Mouse (Mus musculus): ENCODE results near the gene Krt35. TPM values are rescaled to one million over a fixed set of nuclear protein-coding genes. Genes with fewer than 3 reads are reported as not detected.

Krt35 gene
- total RNA-seq, 1 experiment: not detected

GRCm38 (mm10) chr11:100055686-100056655, 40.1 kb downstream of the Krt35 start:
- no peak overlapping the region for H3K9ac ChIP-seq (ENCODE audit: insufficient read depth, low read depth, low read length, poor library complexity, severe bottlenecking)
- in situ Hi-C loops (cut with MboI; ENCODE audit: low sequenced_read_pairs in 2 of 2, unreplicated experiment in 2 of 2): no loop called here

GRCm38 (mm10) chr11:100050451-100050850, 45.6 kb downstream of the Krt35 start, which contains the start of gene Krt31:
Gene Krt31 (minus strand): TSS chr11:100050551.
- Histone ChIP-seq H3K27ac (ENCODE audit: insufficient read depth, low read depth, low read length, poor library complexity, severe bottlenecking) (no peak within 1 kb of the TSS), H3K36me3 (ENCODE audit: control insufficient read depth, insufficient read depth, low read length, poor library complexity, severe bottlenecking) (no peaks in the 10 kb centered on the region), H3K4me3 (ENCODE audit: insufficient read depth in 1 of 2, low read depth in 1 of 2, low read length in 2 of 2, poor library complexity in 1 of 2, severe bottlenecking in 1 of 2) (no peak within 1 kb of the TSS), H3K9ac (ENCODE audit: insufficient read depth, low read depth, low read length, poor library complexity, severe bottlenecking) (no peak within 1 kb of the TSS), H3K4me1 (ENCODE audit: control insufficient read depth in 2 of 2, insufficient read depth in 2 of 2, low read length in 2 of 2, poor library complexity in 1 of 2) (no peaks in the 10 kb centered on the region), H3K9me3 (ENCODE audit: control insufficient read depth, insufficient read depth, low read depth, low read length) (no peaks in the 10 kb centered on the region)
- in situ Hi-C loops (cut with MboI; ENCODE audit: low sequenced_read_pairs in 2 of 2, unreplicated experiment in 2 of 2): no loop called here
- DNase-seq (ENCODE audit: low read depth, low spot score): no peak
- no peak for TF ChIP-seq MAFK (IDR thresholded peaks at IDR 0.05; ENCODE audit: insufficient read depth, low read depth, low read length)
- no peak for TF ChIP-seq CHD2 (IDR thresholded peaks at IDR 0.05; ENCODE audit: low read depth, low read length)

More at GRCm38 (mm10) chr11:100055686-100056655, 40.1 kb downstream of the Krt35 start:
- TF ChIP-seq ZC3H11A (IDR thresholded peaks at IDR 0.05; ENCODE audit: borderline replicate concordance, low read depth, low read length) (no peak), ZNF384 (IDR thresholded peaks at IDR 0.05; ENCODE audit: low read depth, low read length) (no peak), HCFC1 (IDR thresholded peaks at IDR 0.05; ENCODE audit: borderline replicate concordance, insufficient read depth, low read length) (no peak), MAFK (IDR thresholded peaks at IDR 0.05; ENCODE audit: insufficient read depth, low read depth, low read length) (no peak), CHD2 (IDR thresholded peaks at IDR 0.05; ENCODE audit: low read depth, low read length) (no peak)
- Histone ChIP-seq H3K4me1 (ENCODE audit: control insufficient read depth in 2 of 2, insufficient read depth in 2 of 2, low read length in 2 of 2, poor library complexity in 1 of 2) (no peaks in the 10 kb centered on the region), H3K27ac (ENCODE audit: insufficient read depth, low read depth, low read length, poor library complexity, severe bottlenecking) (no peak overlapping the region), H3K36me3 (ENCODE audit: control insufficient read depth, insufficient read depth, low read length, poor library complexity, severe bottlenecking) (no peaks in the 10 kb centered on the region), H3K9me3 (ENCODE audit: control insufficient read depth, insufficient read depth, low read depth, low read length) (no peaks in the 10 kb centered on the region), H3K4me3 (ENCODE audit: insufficient read depth in 1 of 2, low read depth in 1 of 2, low read length in 2 of 2, poor library complexity in 1 of 2, severe bottlenecking in 1 of 2) (no peak overlapping the region)
- no peak for DNase-seq (ENCODE audit: low read depth, low spot score)

GRCm38 (mm10) chr11:100047193-100047592, 48.8 kb downstream of the Krt35 start:
- Histone ChIP-seq H3K4me3 (ENCODE audit: insufficient read depth in 1 of 2, low read depth in 1 of 2, low read length in 2 of 2, poor library complexity in 1 of 2, severe bottlenecking in 1 of 2) (no peak overlapping the region), H3K27ac (ENCODE audit: insufficient read depth, low read depth, low read length, poor library complexity, severe bottlenecking) (no peak overlapping the region), H3K9ac (ENCODE audit: insufficient read depth, low read depth, low read length, poor library complexity, severe bottlenecking) (no peak overlapping the region), H3K4me1 (ENCODE audit: control insufficient read depth in 2 of 2, insufficient read depth in 2 of 2, low read length in 2 of 2, poor library complexity in 1 of 2) (no peaks in the 10 kb centered on the region), H3K36me3 (ENCODE audit: control insufficient read depth, insufficient read depth, low read length, poor library complexity, severe bottlenecking) (no peaks in the 10 kb centered on the region), H3K9me3 (ENCODE audit: control insufficient read depth, insufficient read depth, low read depth, low read length) (no peaks in the 10 kb centered on the region)
- no peak for DNase-seq (ENCODE audit: low read depth, low spot score)
- in situ Hi-C loops (cut with MboI; ENCODE audit: low sequenced_read_pairs in 2 of 2, unreplicated experiment in 2 of 2): no loop called here
- TF ChIP-seq MAFK (IDR thresholded peaks at IDR 0.05; ENCODE audit: insufficient read depth, low read depth, low read length): no peak
- no peak for TF ChIP-seq ZNF384 (IDR thresholded peaks at IDR 0.05; ENCODE audit: low read depth, low read length)
- no peak for TF ChIP-seq ZC3H11A (IDR thresholded peaks at IDR 0.05; ENCODE audit: borderline replicate concordance, low read depth, low read length)

- H3K4me3 ChIP-seq (ENCODE audit: insufficient read depth in 1 of 2, low read depth in 1 of 2, low read length in 2 of 2, poor library complexity in 1 of 2, severe bottlenecking in 1 of 2): no peak overlapping the region
- no peaks in the 10 kb centered on the region for H3K9me3 ChIP-seq (ENCODE audit: control insufficient read depth, insufficient read depth, low read depth, low read length)
- DNase-seq (ENCODE audit: low read depth, low spot score): no peak
- no peaks in the 10 kb centered on the region for H3K36me3 ChIP-seq (ENCODE audit: control insufficient read depth, insufficient read depth, low read length, poor library complexity, severe bottlenecking)
- in situ Hi-C loops (cut with MboI; ENCODE audit: low sequenced_read_pairs in 2 of 2, unreplicated experiment in 2 of 2): no loop called here
- no peak for TF ChIP-seq CHD2 (IDR thresholded peaks at IDR 0.05; ENCODE audit: low read depth, low read length)
- no peak for TF ChIP-seq HCFC1 (IDR thresholded peaks at IDR 0.05; ENCODE audit: borderline replicate concordance, insufficient read depth, low read length)
- no peak for TF ChIP-seq MAFK (IDR thresholded peaks at IDR 0.05; ENCODE audit: insufficient read depth, low read depth, low read length)
- no peak for TF ChIP-seq ZNF384 (IDR thresholded peaks at IDR 0.05; ENCODE audit: low read depth, low read length)
- no peak for TF ChIP-seq ZC3H11A (IDR thresholded peaks at IDR 0.05; ENCODE audit: borderline replicate concordance, low read depth, low read length)
- no peak overlapping the region for H3K9ac ChIP-seq (ENCODE audit: insufficient read depth, low read depth, low read length, poor library complexity, severe bottlenecking)
- no peak overlapping the region for H3K27ac ChIP-seq (ENCODE audit: insufficient read depth, low read depth, low read length, poor library complexity, severe bottlenecking)
- no peaks in the 10 kb centered on the region for H3K4me1 ChIP-seq (ENCODE audit: control insufficient read depth in 2 of 2, insufficient read depth in 2 of 2, low read length in 2 of 2, poor library complexity in 1 of 2)
These were observed 49.7 kb downstream of the Krt35 start for GRCm38 (mm10) chr11:100046303-100046866.

Other genes with a start within 250 kb of the Krt35 start
- not detected in 2 replicates for gene Krtap4-16, start 244.6 kb downstream of the Krt35 start, total RNA-seq (2012; rRNA removed)
- gene Gm11568, start 238.3 kb downstream of the Krt35 start, total RNA-seq (2012; rRNA removed): not detected in 2 replicates
- gene Gm11559, start 231.8 kb downstream of the Krt35 start, total RNA-seq (2012; rRNA removed): not detected in 2 replicates
- gene Krtap9-1, start 222.9 kb downstream of the Krt35 start, total RNA-seq (2012; rRNA removed): not detected in 2 replicates
- gene Gm11567, start 217.1 kb downstream of the Krt35 start, total RNA-seq (2012; rRNA removed): not detected in 2 replicates
- not detected in 2 replicates for gene Krtap31-1, start 188.3 kb downstream of the Krt35 start, total RNA-seq (2012; rRNA removed)
- gene Gm11565, start 181.5 kb downstream of the Krt35 start, total RNA-seq (2012; rRNA removed): not detected in 2 replicates
- gene Krtap31-2, start 159.9 kb downstream of the Krt35 start, total RNA-seq (2012; rRNA removed): not detected in 2 replicates
- not detected in 2 replicates for gene Krtap9-5, start 147.8 kb downstream of the Krt35 start, total RNA-seq (2012; rRNA removed)
- not detected in 2 replicates for gene Krtap29-1, start 117.2 kb downstream of the Krt35 start, total RNA-seq (2012; rRNA removed)
- gene Krtap16-1, start 109.6 kb downstream of the Krt35 start, total RNA-seq (2012; rRNA removed): not detected in 2 replicates
- gene Krtap17-1, start 102.2 kb downstream of the Krt35 start, total RNA-seq (2012; rRNA removed): not detected in 2 replicates
- not detected in 2 replicates for gene Krt33a, start 80.0 kb downstream of the Krt35 start, total RNA-seq (2012; rRNA removed)
- not detected in 2 replicates for gene Krt33b, start 66.4 kb downstream of the Krt35 start, total RNA-seq (2012; rRNA removed)
- gene Krt34, start 54.7 kb downstream of the Krt35 start, total RNA-seq (2012; rRNA removed): not detected in 2 replicates
- not detected in 2 replicates for gene Krt31, start 45.7 kb downstream of the Krt35 start, total RNA-seq (2012; rRNA removed)
- gene Krt32, start 8.0 kb downstream of the Krt35 start, total RNA-seq (2012; rRNA removed): not detected in 2 replicates
- gene Krt36, start 9.4 kb upstream of the Krt35 start, total RNA-seq (2012; rRNA removed): 0.13 and 0.16 TPM in 2 replicates
- gene Krt13, start 25.3 kb upstream of the Krt35 start, total RNA-seq (2012; rRNA removed): 0.71 and 1.1 TPM in 2 replicates
- 0.16 and 0.36 TPM in 2 replicates for gene Krt15, start 39.7 kb upstream of the Krt35 start, total RNA-seq (2012; rRNA removed)
- 53.4 and 79.9 TPM in 2 replicates for gene Krt19, start 52.4 kb upstream of the Krt35 start, total RNA-seq (2012; rRNA removed)
- gene Krt9, start 97.0 kb upstream of the Krt35 start, total RNA-seq (2012; rRNA removed): 0.09 and 0.11 TPM in 2 replicates
- gene Krt14, start 111.3 kb upstream of the Krt35 start, total RNA-seq (2012; rRNA removed): 2.1 and 2.3 TPM in 2 replicates
- gene Krt16, start 152.7 kb upstream of the Krt35 start, total RNA-seq (2012; rRNA removed): 0.31 and 0.69 TPM in 2 replicates
- gene Krt17, start 164.8 kb upstream of the Krt35 start, total RNA-seq (2012; rRNA removed): 3.2 and 8.5 TPM in 2 replicates
- gene Krt42, start 173.6 kb upstream of the Krt35 start, total RNA-seq (2012; rRNA removed): 21.7 and 42.5 TPM in 2 replicates
- 322 and 326 TPM in 2 replicates for gene Eif1, start 223.6 kb upstream of the Krt35 start, total RNA-seq (2012; rRNA removed)
- gene Gast, start 238.2 kb upstream of the Krt35 start, total RNA-seq (2012; rRNA removed): 1.6 and 2.9 TPM in 2 replicates

Measured in ES-E14 (cell line).